Mouse (Mus musculus) ES-Bruce4 (cell line): ENCODE results near the gene Spns2.

Source experiments
- CTCF ChIP-seq: IDR thresholded peaks from one replicate; pipeline ENCODE4 v1.8.1; 2011; ENCODE audit warnings: low read depth, low read length
- EP300 ChIP-seq: IDR thresholded peaks from 2 replicates; pipeline ENCODE4 v1.6.1; 2011; ENCODE audit warnings: low read depth, low read length; ENCODE audit not compliant: insufficient read depth
- POLR2A ChIP-seq: IDR thresholded peaks from one replicate; pipeline ENCODE4 v1.8.1; 2011; ENCODE audit warnings: low read length; ENCODE audit not compliant: insufficient read depth

- TF ChIP-seq CTCF: no peak
- TF ChIP-seq POLR2A: no peak
- no peak for TF ChIP-seq EP300
Observed at GRCm38 (mm10) chr11:72481952-72482351, 7.8 kb downstream of the Spns2 start.
